Mouse (Mus musculus) T-cell, adult 2 months (primary cell): ENCODE results near the gene Gm14305.
"Not testable (repeated sequence)": the region's sequence is repeated elsewhere in the genome, so short reads cannot be mapped to it uniquely, and the experiment has no call there.

Experiments
- DNase-seq: peaks from one replicate; pipeline ENCODE4 v3.0.0; 2022; ENCODE audit warnings: low spot score

The Gm14305 gene

GRCm38 (mm10) chr2:176708051-176708450 lies at the start of gene Gm14305:
Gm14305 (plus strand) TSS chr2:176708328.
- DNase-seq: peak; percentile 2

DNA sequence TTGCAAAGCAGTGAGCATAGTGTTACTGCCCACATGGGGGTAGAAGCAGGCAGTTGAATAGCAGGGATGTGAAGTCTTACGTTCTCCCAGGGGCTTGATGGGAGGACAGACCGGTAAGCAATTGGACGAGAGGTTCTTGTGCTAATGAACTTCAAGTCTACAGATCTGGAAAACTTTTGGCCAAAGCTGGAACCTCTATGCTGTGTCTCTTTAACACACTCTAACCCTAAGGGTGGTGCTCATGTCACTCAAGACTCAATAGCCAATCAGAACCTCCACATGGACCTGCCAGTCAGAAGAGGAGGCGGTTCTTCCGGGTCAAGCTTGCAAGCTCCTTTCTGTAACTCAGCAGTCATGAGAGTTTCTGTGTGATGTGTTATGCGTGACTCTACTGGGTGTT lies 37.9 kb upstream of the Gm14305 start, which contains the start of gene Zfp973:
Gene Zfp973, plus strand, starts transcription at position 301 of the 400 bp plus-strand sequence.
- DNase-seq: not testable (repeated sequence)
